Mouse (Mus musculus): ENCODE measurements at regions not wholly inside any gene's neighbourhood (a gene's known extent, or its start where the extent isn't known, plus 50 kb on each side); places are given as distances from the start of the nearest gene placed in this dataset.

DNA sequence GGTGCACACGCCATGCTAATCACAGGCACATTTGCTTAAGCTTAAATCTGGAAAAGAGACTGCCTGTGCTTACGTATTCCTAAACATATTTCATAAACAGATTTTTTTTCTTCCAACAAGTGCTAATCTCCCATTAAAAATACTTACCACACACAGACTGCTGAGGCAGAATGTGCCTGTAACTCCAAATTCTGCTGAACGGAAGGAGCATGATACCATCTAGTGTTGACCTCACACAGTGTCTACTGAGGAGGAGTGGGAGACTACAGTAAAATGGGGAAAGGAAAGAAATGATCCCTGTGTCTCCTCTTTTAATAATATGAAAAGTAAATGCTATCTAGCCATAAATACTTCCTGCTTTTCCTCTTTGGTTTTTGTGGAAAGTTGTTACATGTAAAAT is 81.9 kb upstream of the 1700009N14Rik start:
- TF ChIP-seq CTCF (IDR thresholded peaks at IDR 0.05; ENCODE audit: low read depth, low read length) (no peak), POLR2A (IDR thresholded peaks at IDR 0.05; ENCODE audit: extremely low read depth, insufficient read depth, low read length) (no peak)
